Mouse (Mus musculus): ENCODE measurements at regions not wholly inside any gene's neighbourhood (a gene's known extent, or its start where the extent isn't known, plus 50 kb on each side); places are given as distances from the start of the nearest gene placed in this dataset.

DNA sequence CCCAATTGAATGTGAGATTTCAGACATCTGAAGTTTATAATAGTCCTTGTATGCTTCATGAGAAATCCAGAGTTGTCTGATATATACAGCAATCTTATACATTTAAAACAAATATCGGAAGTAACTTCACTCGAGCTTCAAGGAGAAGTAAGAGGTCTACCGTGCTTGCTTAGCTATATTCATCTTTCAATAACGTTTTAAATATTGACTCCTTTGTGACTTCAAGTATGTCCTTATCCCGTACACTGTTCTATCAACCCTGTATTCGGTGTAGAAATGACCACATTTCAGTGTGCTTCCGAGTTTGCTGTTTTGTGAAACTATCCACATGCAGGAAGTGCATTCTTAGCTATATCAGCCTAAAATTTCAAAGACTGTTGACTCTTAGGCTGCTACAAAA is 427.8 kb upstream of the Tbc1d2b start:
- WGBS, result 65% methylated on average over 7 of the region's 7 CpGs

GRCm38 (mm10) chr9:90699064-90699463 is 428.5 kb upstream of the Tbc1d2b start:
- no peak; the same call in 1 of the 2 replicates for ATAC-seq
- no peak overlapping the region for H3K4me2 ChIP-seq (ENCODE audit: low read length)
- H3K27me3 ChIP-seq (ENCODE audit: control insufficient read depth, insufficient read depth, low read depth, low read length), result peaks cover 11% of the 10 kb centered on the region; the same call in 1 of the 2 replicates
- no peak overlapping the region for H3K4me3 ChIP-seq (ENCODE audit: low read depth, low read length)
- peaks cover 8% of the 10 kb centered on the region for H3K4me1 ChIP-seq (ENCODE audit: control insufficient read depth, insufficient read depth, low read length)
- no peaks in the 10 kb centered on the region for H3K36me3 ChIP-seq (ENCODE audit: control insufficient read depth, insufficient read depth, low read length)
- H3K9ac ChIP-seq (ENCODE audit: low read depth, low read length), result no peak overlapping the region
- H3K9me3 ChIP-seq (replicated peaks; ENCODE audit: control insufficient read depth, low read length, poor library complexity, severe bottlenecking), result no peaks in the 10 kb centered on the region
- WGBS, result 20% methylated on average over 4 of the region's 4 CpGs
- H3K27ac ChIP-seq (ENCODE audit: low read length), result no peak overlapping the region

More for the DNA sequence above, 427.8 kb upstream of the Tbc1d2b start:
- H3K27ac ChIP-seq (ENCODE audit: low read length), result no peak overlapping the region
- no peaks in the 10 kb centered on the region for H3K36me3 ChIP-seq (ENCODE audit: control insufficient read depth, insufficient read depth, low read length)
- H3K9ac ChIP-seq (ENCODE audit: low read depth, low read length), result no peak overlapping the region
- H3K4me2 ChIP-seq (ENCODE audit: low read length), result no peak overlapping the region
- no peak for ATAC-seq
- no peaks in the 10 kb centered on the region for H3K9me3 ChIP-seq (replicated peaks; ENCODE audit: control insufficient read depth, low read length, poor library complexity, severe bottlenecking)
- H3K4me3 ChIP-seq (ENCODE audit: low read depth, low read length), result no peak overlapping the region
- H3K4me1 ChIP-seq (ENCODE audit: control insufficient read depth, insufficient read depth, low read length), result peaks cover 8% of the 10 kb centered on the region
- H3K27me3 ChIP-seq (ENCODE audit: control insufficient read depth, insufficient read depth, low read depth, low read length), result peaks cover 11% of the 10 kb centered on the region; the same call in 1 of the 2 replicates

GRCm38 (mm10) chr9:90700236-90701179 is 429.9 kb upstream of the Tbc1d2b start:
- Histone ChIP-seq H3K36me3 (ENCODE audit: control insufficient read depth, insufficient read depth, low read length) (no peaks in the 10 kb centered on the region), H3K9ac (ENCODE audit: low read depth, low read length) (no peak overlapping the region), H3K27ac (ENCODE audit: low read length) (peak overlapping the region; percentile 61), H3K4me2 (ENCODE audit: low read length) (no peak overlapping the region), H3K4me1 (ENCODE audit: control insufficient read depth, insufficient read depth, low read length) (peaks cover 5% of the 10 kb centered on the region), H3K9me3 (replicated peaks; ENCODE audit: control insufficient read depth, low read length, poor library complexity, severe bottlenecking) (no peaks in the 10 kb centered on the region), H3K4me3 (ENCODE audit: low read depth, low read length) (no peak overlapping the region), H3K27me3 (ENCODE audit: control insufficient read depth, insufficient read depth, low read depth, low read length) (peaks cover 8% of the 10 kb centered on the region; the same call in 1 of the 2 replicates)
- WGBS, result 9% methylated on average over 7 of the region's 7 CpGs
- ATAC-seq, result peak; percentile 85

DNA sequence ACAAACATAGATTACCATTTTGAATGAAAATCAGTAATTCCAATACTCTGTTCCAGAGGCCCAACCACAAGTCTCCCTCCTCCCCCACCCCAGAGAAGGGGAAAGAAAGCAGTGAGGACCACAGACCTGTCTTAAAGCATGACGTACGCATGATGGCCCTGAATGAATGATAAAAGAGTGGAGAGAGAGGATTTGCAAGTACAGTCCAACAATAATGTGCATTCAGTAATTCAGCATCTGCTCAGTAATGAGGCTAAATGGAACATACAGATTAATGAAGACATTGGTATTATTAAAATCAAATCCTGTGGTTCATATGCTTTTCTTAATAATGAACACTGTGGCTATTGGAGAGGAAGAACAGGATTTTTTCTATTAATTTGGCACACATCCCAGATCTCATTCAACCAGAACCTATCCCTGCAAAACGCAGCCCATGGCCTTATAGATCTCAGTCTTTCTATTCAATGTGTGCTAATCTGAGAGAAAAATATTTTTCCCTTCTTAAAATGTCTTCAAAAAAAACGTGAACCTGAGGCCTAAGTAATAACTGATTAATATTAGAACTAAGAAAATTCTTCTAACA is 430.7 kb upstream of the Tbc1d2b start:
- H3K27ac ChIP-seq (ENCODE audit: low read length), result no peak overlapping the region
- H3K27me3 ChIP-seq (ENCODE audit: control insufficient read depth, insufficient read depth, low read depth, low read length), result peaks cover 5% of the 10 kb centered on the region; the same call in 1 of the 2 replicates
- ATAC-seq, result 0 out of 2 replicates have a peak, but pooled peaks have one; percentile 14
- H3K9ac ChIP-seq (ENCODE audit: low read depth, low read length), result no peak overlapping the region
- peaks cover 5% of the 10 kb centered on the region for H3K4me1 ChIP-seq (ENCODE audit: control insufficient read depth, insufficient read depth, low read length)
- no peaks in the 10 kb centered on the region for H3K9me3 ChIP-seq (replicated peaks; ENCODE audit: control insufficient read depth, low read length, poor library complexity, severe bottlenecking)
- H3K36me3 ChIP-seq (ENCODE audit: control insufficient read depth, insufficient read depth, low read length), result no peaks in the 10 kb centered on the region
- H3K4me3 ChIP-seq (ENCODE audit: low read depth, low read length), result no peak overlapping the region
- no peak overlapping the region for H3K4me2 ChIP-seq (ENCODE audit: low read length)
- 28% methylated on average over 4 of the region's 4 CpGs for WGBS

- no peaks in the 10 kb centered on the region for H3K9me3 ChIP-seq (replicated peaks; ENCODE audit: control insufficient read depth, low read length, poor library complexity, severe bottlenecking)
- no peaks in the 10 kb centered on the region for H3K4me1 ChIP-seq (ENCODE audit: control insufficient read depth, insufficient read depth, low read length)
- no peaks in the 10 kb centered on the region for H3K27me3 ChIP-seq (ENCODE audit: control insufficient read depth, insufficient read depth, low read depth, low read length)
- no peaks in the 10 kb centered on the region for H3K36me3 ChIP-seq (ENCODE audit: control insufficient read depth, insufficient read depth, low read length)
- H3K4me2 ChIP-seq (ENCODE audit: low read length), result no peak overlapping the region
- no peak overlapping the region for H3K4me3 ChIP-seq (ENCODE audit: low read depth, low read length)
- 44% methylated on average over 2 of the region's 2 CpGs for WGBS
- H3K27ac ChIP-seq (ENCODE audit: low read length), result no peak overlapping the region
- no peak overlapping the region for H3K9ac ChIP-seq (ENCODE audit: low read depth, low read length)
- no peak for ATAC-seq
Measured at GRCm38 (mm10) chr9:90713685-90714084, 443.1 kb upstream of the Tbc1d2b start.

DNA sequence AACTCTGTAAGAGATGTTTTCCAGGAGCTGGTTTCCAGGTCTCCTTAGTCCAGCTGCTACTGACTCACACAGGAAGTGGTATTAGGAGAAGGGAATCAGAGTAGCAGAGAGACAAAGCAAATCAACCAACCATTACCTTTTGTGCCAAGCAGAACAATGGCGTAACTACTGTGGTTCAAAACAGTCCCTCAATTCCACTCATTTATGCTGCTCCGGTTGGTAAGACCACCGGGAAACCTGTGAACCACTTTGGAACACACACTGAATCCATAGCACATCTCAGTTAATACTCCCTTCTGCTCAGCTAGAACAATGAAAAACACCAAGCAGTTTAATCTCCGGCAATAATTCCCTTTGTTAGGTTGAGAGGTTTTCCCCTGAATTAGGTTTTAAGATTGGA is 460.8 kb upstream of the Tbc1d2b start:
- H3K27ac ChIP-seq (ENCODE audit: low read length), result no peak overlapping the region
- H3K4me1 ChIP-seq (ENCODE audit: control insufficient read depth, insufficient read depth, low read length), result no peaks in the 10 kb centered on the region
- no peak overlapping the region for H3K4me2 ChIP-seq (ENCODE audit: low read length)
- no peak for ATAC-seq
- WGBS, result 12% methylated on average over 4 of the region's 4 CpGs
- H3K9me3 ChIP-seq (replicated peaks; ENCODE audit: control insufficient read depth, low read length, poor library complexity, severe bottlenecking), result no peaks in the 10 kb centered on the region
- H3K9ac ChIP-seq (ENCODE audit: low read depth, low read length), result no peak overlapping the region
- no peaks in the 10 kb centered on the region for H3K27me3 ChIP-seq (ENCODE audit: control insufficient read depth, insufficient read depth, low read depth, low read length)
- no peaks in the 10 kb centered on the region for H3K36me3 ChIP-seq (ENCODE audit: control insufficient read depth, insufficient read depth, low read length)
- H3K4me3 ChIP-seq (ENCODE audit: low read depth, low read length), result no peak overlapping the region

DNA sequence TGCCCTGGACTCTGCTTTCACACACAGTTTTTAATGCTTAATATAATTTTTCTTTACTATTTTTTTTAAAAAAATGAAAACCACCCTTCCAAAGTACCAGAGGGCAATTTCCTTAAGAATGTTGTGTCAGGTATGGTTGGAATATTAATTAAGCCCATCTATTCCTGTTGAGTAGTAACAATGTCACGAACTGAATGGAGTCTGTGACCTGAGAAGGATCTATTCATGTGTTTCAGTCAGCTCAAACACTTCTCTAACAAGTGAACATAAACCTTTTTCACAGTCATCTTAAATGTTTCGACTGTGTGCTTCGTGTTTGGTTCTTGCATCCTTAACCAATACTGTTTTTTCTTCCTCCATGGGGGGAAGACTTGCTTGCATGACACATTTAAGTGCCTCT is 486.6 kb upstream of the Tbc1d2b start:
- no peaks in the 10 kb centered on the region for H3K4me1 ChIP-seq (ENCODE audit: control insufficient read depth, insufficient read depth, low read length)
- H3K4me3 ChIP-seq (ENCODE audit: low read depth, low read length), result no peak overlapping the region
- no peaks in the 10 kb centered on the region for H3K27me3 ChIP-seq (ENCODE audit: control insufficient read depth, insufficient read depth, low read depth, low read length)
- no peak overlapping the region for H3K9ac ChIP-seq (ENCODE audit: low read depth, low read length)
- no peaks in the 10 kb centered on the region for H3K36me3 ChIP-seq (ENCODE audit: control insufficient read depth, insufficient read depth, low read length)
- H3K9me3 ChIP-seq (replicated peaks; ENCODE audit: control insufficient read depth, low read length, poor library complexity, severe bottlenecking), result no peaks in the 10 kb centered on the region
- ATAC-seq, result no peak
- H3K4me2 ChIP-seq (ENCODE audit: low read length), result no peak overlapping the region
- no peak overlapping the region for H3K27ac ChIP-seq (ENCODE audit: low read length)
- WGBS, result 4% methylated on average over 3 of the region's 3 CpGs

- no peaks in the 10 kb centered on the region for H3K4me1 ChIP-seq (ENCODE audit: control insufficient read depth, insufficient read depth, low read length)
- H3K9me3 ChIP-seq (replicated peaks; ENCODE audit: control insufficient read depth, low read length, poor library complexity, severe bottlenecking), result no peaks in the 10 kb centered on the region
- no peak overlapping the region for H3K4me3 ChIP-seq (ENCODE audit: low read depth, low read length)
- H3K27me3 ChIP-seq (ENCODE audit: control insufficient read depth, insufficient read depth, low read depth, low read length), result no peaks in the 10 kb centered on the region
- no peaks in the 10 kb centered on the region for H3K36me3 ChIP-seq (ENCODE audit: control insufficient read depth, insufficient read depth, low read length)
- no peak overlapping the region for H3K9ac ChIP-seq (ENCODE audit: low read depth, low read length)
- 36% methylated on average over 1 of the region's 1 CpGs for WGBS
- H3K27ac ChIP-seq (ENCODE audit: low read length), result no peak overlapping the region
- ATAC-seq, result no peak
- no peak overlapping the region for H3K4me2 ChIP-seq (ENCODE audit: low read length)
Measured at GRCm38 (mm10) chr9:90774296-90774695, 503.7 kb upstream of the Tbc1d2b start.

DNA sequence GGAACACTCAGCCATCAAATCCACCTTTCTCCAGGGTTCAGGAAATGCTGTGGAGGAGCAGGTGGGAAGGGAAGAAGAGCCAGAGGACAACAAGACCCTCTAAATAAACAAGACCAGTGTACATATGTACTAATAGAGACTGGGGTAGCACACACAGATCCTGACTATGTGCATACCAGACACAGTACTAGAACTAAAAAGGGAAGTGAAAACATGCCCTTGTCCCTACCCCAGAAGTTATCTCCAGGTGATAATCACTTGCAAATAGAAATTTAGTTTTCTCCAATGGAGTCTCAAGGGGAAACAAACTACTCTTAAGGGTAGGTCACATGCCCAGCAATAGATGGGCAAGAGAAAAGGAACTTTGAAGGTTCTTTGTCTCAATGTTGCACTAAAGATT is 518.9 kb upstream of the Tbc1d2b start:
- no peak overlapping the region for H3K4me2 ChIP-seq (ENCODE audit: low read length)
- no peak overlapping the region for H3K9ac ChIP-seq (ENCODE audit: low read depth, low read length)
- H3K27me3 ChIP-seq (ENCODE audit: control insufficient read depth, insufficient read depth, low read depth, low read length), result no peaks in the 10 kb centered on the region
- H3K27ac ChIP-seq (ENCODE audit: low read length), result no peak overlapping the region
- no peaks in the 10 kb centered on the region for H3K9me3 ChIP-seq (replicated peaks; ENCODE audit: control insufficient read depth, low read length, poor library complexity, severe bottlenecking)
- no peaks in the 10 kb centered on the region for H3K4me1 ChIP-seq (ENCODE audit: control insufficient read depth, insufficient read depth, low read length)
- no peak overlapping the region for H3K4me3 ChIP-seq (ENCODE audit: low read depth, low read length)
- no peaks in the 10 kb centered on the region for H3K36me3 ChIP-seq (ENCODE audit: control insufficient read depth, insufficient read depth, low read length)
- no peak for ATAC-seq

Measured in midbrain, embryonic 16.5 days (tissue).